Comparison of ENCODE assay signal across 16 mouse cellular contexts in the genomic region with DNA sequence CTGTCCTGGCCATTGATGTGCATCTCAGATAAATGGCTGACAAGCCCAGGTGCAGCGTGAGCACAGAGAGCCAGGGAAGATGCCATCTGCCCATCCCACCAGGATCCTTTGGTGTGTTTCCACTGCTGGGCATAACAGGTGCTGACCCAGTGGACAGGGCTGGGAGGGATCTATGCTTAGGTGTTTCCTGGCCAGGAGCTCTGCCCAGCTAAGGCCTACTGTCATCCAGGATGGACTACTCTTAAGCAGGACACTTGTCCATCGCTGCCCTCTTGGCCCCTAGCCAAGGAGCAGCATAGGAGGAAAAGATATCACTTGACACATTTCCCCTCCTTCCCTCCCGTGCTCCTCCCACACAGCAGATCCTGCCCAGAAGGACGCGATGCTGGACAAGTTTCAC. TPM values are rescaled to one million over a fixed set of nuclear protein-coding genes. Genes with fewer than 3 reads are reported as not detected.
DNase-seq lines count a peak whose midpoint lies in the region; ATAC-seq and TF ChIP-seq lines count a peak whose summit lies in the region.
"Had no signal": no experiment of that assay in that cellular context is flagged by ENCODE, and none has a peak within 500 bp of the region (broad histone marks: within the 10 kb centered on the region; RNA-seq: fewer than 3 reads in every experiment).

No protein-coding gene starts in this region.

- TF ChIP-seq CTCF in stomach, postnatal 0 days (IDR thresholded peaks at IDR 0.05; ENCODE audit: low read depth): no peak

- no peaks in the 10 kb centered on the region for H3K9me3 ChIP-seq in forebrain, embryonic 14.5 days (replicated peaks; ENCODE audit: control insufficient read depth, low read length)
- no peaks in the 10 kb centered on the region for H3K9me3 ChIP-seq in forebrain, embryonic 16.5 days (ENCODE audit: control insufficient read depth, low read length)
- no peaks in the 10 kb centered on the region for H3K9me3 ChIP-seq in stomach, embryonic 15.5 days
- H3K9me3 ChIP-seq in stomach, postnatal 0 days (ENCODE audit: control insufficient read depth, low read length): no peaks in the 10 kb centered on the region
- no peaks in the 10 kb centered on the region for H3K9me3 ChIP-seq in stomach, embryonic 16.5 days (replicated peaks; ENCODE audit: control insufficient read depth, low read length)

- DNase-seq in forebrain, embryonic 14.5 days (ENCODE audit: low spot score): no peak
- peak; percentile 33 for DNase-seq in heart, postnatal 4 days
- no peak for DNase-seq in heart, adult 18-20 months
- DNase-seq in stomach, postnatal 0 days (ENCODE audit: low spot score): no peak
- no peak for DNase-seq in layer of hippocampus, postnatal 36 days
- DNase-seq: adrenal gland, postnatal 10 days; gastrocnemius, postnatal 25 days; kidney, adult 8-10 months; lung, adult 18-20 months had no signal

- no peaks in the 10 kb centered on the region for H3K27me3 ChIP-seq in forebrain, embryonic 14.5 days (replicated peaks; ENCODE audit: control insufficient read depth, insufficient read depth, low read length)
- H3K27me3 ChIP-seq in forebrain, embryonic 16.5 days (replicated peaks; ENCODE audit: control insufficient read depth, insufficient read depth, low read length): no peaks in the 10 kb centered on the region
- no peaks in the 10 kb centered on the region for H3K27me3 ChIP-seq in stomach, embryonic 15.5 days (replicated peaks)
- H3K27me3 ChIP-seq in stomach, postnatal 0 days (ENCODE audit: control insufficient read depth, insufficient read depth, low read length): no peaks in the 10 kb centered on the region
- no peaks in the 10 kb centered on the region for H3K27me3 ChIP-seq in stomach, embryonic 16.5 days (ENCODE audit: control insufficient read depth, insufficient read depth, low read length)

- H3K4me2 ChIP-seq in forebrain, embryonic 14.5 days (ENCODE audit: low read length): no peak overlapping the region
- H3K4me2 ChIP-seq in forebrain, embryonic 16.5 days (ENCODE audit: low read length): no peak overlapping the region
- H3K4me2 ChIP-seq in stomach, embryonic 15.5 days: no peak overlapping the region
- no peak overlapping the region for H3K4me2 ChIP-seq in stomach, postnatal 0 days (replicated peaks; ENCODE audit: low read depth)
- no peak overlapping the region for H3K4me2 ChIP-seq in stomach, embryonic 16.5 days (ENCODE audit: low read depth, low read length)

- H3K9ac ChIP-seq in forebrain, embryonic 14.5 days (ENCODE audit: low read length): no peak overlapping the region
- H3K9ac ChIP-seq in forebrain, embryonic 16.5 days (replicated peaks; ENCODE audit: low read depth, low read length): no peak overlapping the region
- H3K9ac ChIP-seq in stomach, embryonic 15.5 days: no peak overlapping the region
- H3K9ac ChIP-seq in stomach, postnatal 0 days (ENCODE audit: low read length): no peak overlapping the region
- no peak overlapping the region for H3K9ac ChIP-seq in stomach, embryonic 16.5 days (ENCODE audit: low read length)

- H3K27ac ChIP-seq in forebrain, embryonic 14.5 days (ENCODE audit: low read depth, low read length): 0 out of 2 replicates have a peak overlapping the region, but pooled peaks have one; percentile 21
- H3K27ac ChIP-seq in forebrain, embryonic 16.5 days (ENCODE audit: low read length): no peak overlapping the region; the same call in 1 of the 2 replicates
- no peak overlapping the region for H3K27ac ChIP-seq in stomach, embryonic 15.5 days
- H3K27ac ChIP-seq in stomach, postnatal 0 days (replicated peaks): no peak overlapping the region
- no peak overlapping the region for H3K27ac ChIP-seq in stomach, embryonic 16.5 days (ENCODE audit: low read length)

- peaks cover 30% of the 10 kb centered on the region for H3K4me1 ChIP-seq in forebrain, embryonic 14.5 days (ENCODE audit: control insufficient read depth, insufficient read depth, low read length)
- peaks cover 41% of the 10 kb centered on the region for H3K4me1 ChIP-seq in forebrain, embryonic 16.5 days (replicated peaks; ENCODE audit: control insufficient read depth, insufficient read depth, low read length)
- no peaks in the 10 kb centered on the region for H3K4me1 ChIP-seq in stomach, embryonic 15.5 days
- no peaks in the 10 kb centered on the region for H3K4me1 ChIP-seq in stomach, postnatal 0 days (replicated peaks; ENCODE audit: control insufficient read depth, insufficient read depth)
- H3K4me1 ChIP-seq in stomach, embryonic 16.5 days (ENCODE audit: control insufficient read depth, insufficient read depth, low read length): no peaks in the 10 kb centered on the region

- ATAC-seq in forebrain, embryonic 14.5 days: no peak
- ATAC-seq in forebrain, embryonic 16.5 days: no peak
- ATAC-seq in stomach, embryonic 15.5 days (ENCODE audit: insufficient read depth, low FRiP score, low read depth): 0 out of 2 replicates have a peak, but pooled peaks have one; percentile 3
- ATAC-seq in stomach, postnatal 0 days (ENCODE audit: low FRiP score, low TSS enrichment): no peak; the same call in 1 of the 2 replicates
- ATAC-seq in stomach, embryonic 16.5 days (ENCODE audit: insufficient read depth, low FRiP score): peak; percentile 51; the same call in 1 of the 2 replicates

- H3K36me3 ChIP-seq in forebrain, embryonic 14.5 days (ENCODE audit: control insufficient read depth, insufficient read depth, low read length): peaks cover 2% of the 10 kb centered on the region; the same call in 1 of the 2 replicates
- no peaks in the 10 kb centered on the region for H3K36me3 ChIP-seq in forebrain, embryonic 16.5 days (ENCODE audit: control insufficient read depth, insufficient read depth)
- H3K36me3 ChIP-seq in stomach, embryonic 15.5 days: no peaks in the 10 kb centered on the region; the same call in 1 of the 2 replicates
- H3K36me3 ChIP-seq in stomach, postnatal 0 days (ENCODE audit: control insufficient read depth, insufficient read depth, low read length): no peaks in the 10 kb centered on the region
- no peaks in the 10 kb centered on the region for H3K36me3 ChIP-seq in stomach, embryonic 16.5 days (ENCODE audit: control insufficient read depth, insufficient read depth, low read length)

- 91% methylated on average over 5 of the region's 5 CpGs for WGBS in forebrain, embryonic 14.5 days
- WGBS in forebrain, embryonic 16.5 days: 89% methylated on average over 5 of the region's 5 CpGs
- 67% methylated on average over 5 of the region's 5 CpGs for WGBS in stomach, embryonic 15.5 days
- 76% methylated on average over 5 of the region's 5 CpGs for WGBS in stomach, postnatal 0 days
- 81% methylated on average over 5 of the region's 5 CpGs for WGBS in stomach, embryonic 16.5 days

- TF ChIP-seq EP300 in stomach, postnatal 0 days (optimal IDR thresholded peaks at IDR 0.05): no peak

- no peak overlapping the region for H3K4me3 ChIP-seq in forebrain, embryonic 14.5 days (ENCODE audit: low read depth, low read length)
- no peak overlapping the region for H3K4me3 ChIP-seq in forebrain, embryonic 16.5 days (replicated peaks; ENCODE audit: low read length)
- H3K4me3 ChIP-seq in stomach, embryonic 15.5 days (replicated peaks): no peak overlapping the region
- no peak overlapping the region for H3K4me3 ChIP-seq in stomach, postnatal 0 days (ENCODE audit: low read depth, low read length)
- no peak overlapping the region for H3K4me3 ChIP-seq in stomach, embryonic 16.5 days (replicated peaks; ENCODE audit: low read length)

RNA-seq across cellular contexts. Expression of gene Rho, which starts 14.9 kb away (rescaled TPM):
- 0.19 and 0.30 TPM in 2 replicates for polyA plus RNA-seq in forebrain, embryonic 14.5 days (2014; fragmentation: Nextera tagmentation; extraction: Ambion mirVana)
- polyA plus RNA-seq in forebrain, embryonic 16.5 days (2015; fragmentation: Nextera tagmentation; extraction: Ambion mirVana): 0.15 TPM in 1 of 2 replicates, not detected in the other
- under 1 TPM; 0.24 to 0.34 TPM for total RNA-seq in heart, postnatal 4 days (2021)
- total RNA-seq in heart, adult 18-20 months (2021): not detected
- 0.15 and 0.31 TPM in 2 replicates for polyA plus RNA-seq in stomach, embryonic 15.5 days (2015; fragmentation: Nextera tagmentation; extraction: Ambion mirVana)
- polyA plus RNA-seq in stomach, postnatal 0 days (2015; fragmentation: Nextera tagmentation; extraction: Ambion mirVana): 0.10 TPM in 2 replicates
- 0.09 TPM in 2 replicates for polyA plus RNA-seq in stomach, embryonic 16.5 days (2015; fragmentation: Nextera tagmentation; extraction: Ambion mirVana)
- under 1 TPM; 0.52 to 0.83 TPM for total RNA-seq in layer of hippocampus, postnatal 36 days (2021)
- total RNA-seq: megakaryocyte-erythroid progenitor cell, adult 5-6 weeks had no signal

RNA-seq across cellular contexts. Expression of gene H1foo, which starts 28.1 kb away (rescaled TPM):
- not detected in 2 replicates for polyA plus RNA-seq in forebrain, embryonic 14.5 days (2014; fragmentation: Nextera tagmentation; extraction: Ambion mirVana)
- not detected in 2 replicates for polyA plus RNA-seq in forebrain, embryonic 16.5 days (2015; fragmentation: Nextera tagmentation; extraction: Ambion mirVana)
- total RNA-seq in heart, postnatal 4 days (2021): not detected
- not detected for total RNA-seq in heart, adult 18-20 months (2021)
- not detected in 2 replicates for polyA plus RNA-seq in stomach, embryonic 15.5 days (2015; fragmentation: Nextera tagmentation; extraction: Ambion mirVana)
- not detected in 2 replicates for polyA plus RNA-seq in stomach, postnatal 0 days (2015; fragmentation: Nextera tagmentation; extraction: Ambion mirVana)
- not detected in 2 replicates for polyA plus RNA-seq in stomach, embryonic 16.5 days (2015; fragmentation: Nextera tagmentation; extraction: Ambion mirVana)
- total RNA-seq in layer of hippocampus, postnatal 36 days (2021): not detected
- total RNA-seq: adrenal gland, postnatal 10 days; gastrocnemius, postnatal 25 days; left cerebral cortex, adult 8-10 months; megakaryocyte-erythroid progenitor cell, adult 5-6 weeks had no signal
- polyA plus RNA-seq: embryonic facial prominence, embryonic 14.5 days; limb, embryonic 14.5 days had no signal

Comparison
In these comparisons a context has a peak if more than half of its experiments do, and no peak if none do; other contexts are left out.
1. ATAC-seq: peak in stomach, embryonic 15.5 days (single experiment) and stomach, embryonic 16.5 days (single experiment); none in forebrain, embryonic 14.5 days (single experiment), forebrain, embryonic 16.5 days (single experiment) and stomach, postnatal 0 days (single experiment).